Mouse (Mus musculus) olfactory bulb, adult 2 months (tissue): Measurements from ENCODE around the gene Alg5.

ENCODE experiments used
- CTCF ChIP-seq: fragments of 200-500 bp; IDR thresholded peaks from 2 replicates; pipeline ENCODE4 v1.5.1; 2012; ENCODE audit warnings: low read depth, mild to moderate bottlenecking, low read length, moderate library complexity; ENCODE audit not compliant: insufficient read depth
- POLR2A ChIP-seq: fragments of 200-500 bp; IDR thresholded peaks from 2 replicates; pipeline ENCODE4 v1.6.1; 2012; ENCODE audit warnings: mild to moderate bottlenecking, low read depth, low read length, moderate library complexity; ENCODE audit not compliant: insufficient read depth

GRCm38 (mm10) chr3:54766034-54766433 is 30.7 kb downstream of the Alg5 start:
- TF ChIP-seq CTCF (no peak), POLR2A (no peak)
